Mouse (Mus musculus) kidney, embryonic 16.5 days (tissue): ENCODE results near the gene Adgrb3. TPM values are rescaled to one million over a fixed set of nuclear protein-coding genes. Genes with fewer than 3 reads are reported as not detected.
A peak's percentile ranks its signal among the peaks of the same experiment; 100 is the strongest.
"Not testable (repeated sequence)": the region's sequence is repeated elsewhere in the genome, so short reads cannot be mapped to it uniquely, and the experiment has no call there.

Experiments used
- ATAC-seq: fragments of 200-750 bp; cut with Nextera tagmentation; 2 replicates; pipeline ENCODE4 v1.8.0; 2017; ENCODE audit warnings: moderate TSS enrichment; ENCODE audit not compliant: low FRiP score, low TSS enrichment
- H3K27ac ChIP-seq: fragments of 300-500 bp; sonication (generic); 2 replicates; pipeline ENCODE4 v1.5.1; 2014; ENCODE audit warnings: low read length
- H3K27me3 ChIP-seq: fragments of 300-500 bp; sonication (generic); 2 replicates; pipeline ENCODE4 v1.6.1; 2014; ENCODE audit warnings: low read length, control low read depth, mixed read lengths; ENCODE audit not compliant: insufficient read depth
- H3K36me3 ChIP-seq: fragments of 300-500 bp; sonication (generic); 2 replicates; pipeline ENCODE4 v1.6.1; 2014; ENCODE audit warnings: low read length, control low read depth, mixed read lengths; ENCODE audit not compliant: insufficient read depth
- H3K4me1 ChIP-seq: fragments of 300-500 bp; sonication (generic); 2 replicates; pipeline ENCODE4 v1.6.1; 2014; ENCODE audit warnings: low read length, control low read depth, mixed read lengths; ENCODE audit not compliant: insufficient read depth
- H3K4me2 ChIP-seq: fragments of 300-500 bp; sonication (generic); replicated peaks from 2 replicates; pipeline ENCODE4 v1.6.1; 2014; ENCODE audit warnings: low read depth, low read length
- H3K4me3 ChIP-seq: fragments of 300-500 bp; sonication (generic); 2 replicates; pipeline ENCODE4 v1.5.1; 2014; ENCODE audit warnings: mild to moderate bottlenecking, low read length
- H3K9ac ChIP-seq: fragments of 300-500 bp; sonication (generic); replicated peaks from 2 replicates; pipeline ENCODE4 v1.6.1; 2014; ENCODE audit warnings: low read length
- H3K9me3 ChIP-seq: fragments of 300-500 bp; sonication (generic); 2 replicates; pipeline ENCODE4 v1.6.1; 2016; ENCODE audit warnings: low read length, control low read depth
- WGBS: fragments of 180-500 bp; shearing (Covaris S2); extraction: QIAGEN DNeasy Blood & Tissue Kit; methylation state at CpG from one replicate; pipeline ENCODE4 v1.1.7; 2014; 5-methylcytosine and 5-hydroxymethylcytosine counted together
- polyA plus RNA-seq: library from polyadenylated mRNA; unstranded; fragments of >200 nt; fragmentation: Nextera tagmentation; extraction: Ambion mirVana; gene quantifications from 2 replicates; pipeline ENCODE4 v1.2.1, GENCODE M21; 2015

Gene Adgrb3
- polyA plus RNA-seq, 1 experiment from 2014 or later: 0.45 TPM

DNA sequence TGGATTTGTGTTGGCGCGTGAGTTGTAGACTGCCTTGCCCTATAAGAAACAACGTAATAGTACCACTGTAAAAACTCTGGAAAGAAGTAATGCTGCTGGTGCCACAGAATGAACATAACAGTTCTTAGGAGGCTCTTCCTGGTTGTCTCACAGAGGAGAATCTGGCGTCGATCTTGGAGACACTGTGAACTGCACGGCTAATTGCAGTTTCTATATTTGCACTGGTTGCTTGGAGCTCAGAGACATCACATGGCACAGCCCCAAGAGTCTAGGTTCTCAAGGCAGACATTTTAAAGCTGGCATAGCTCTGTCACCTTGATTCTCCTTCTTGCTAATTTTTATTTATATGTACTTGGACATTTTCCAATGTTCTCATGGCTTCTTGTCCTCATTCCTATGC, 769.3 kb downstream of the Adgrb3 start:
- ATAC-seq: no peak
- Histone ChIP-seq H3K36me3 (no peaks in the 10 kb centered on the region), H3K27me3 (no peaks in the 10 kb centered on the region), H3K9me3 (no peaks in the 10 kb centered on the region), H3K4me1 (no peaks in the 10 kb centered on the region), H3K9ac (no peak overlapping the region), H3K4me2 (no peak overlapping the region), H3K27ac (no peak overlapping the region), H3K4me3 (no peak overlapping the region)
- 90% methylated on average over 6 of the region's 6 CpGs for WGBS

DNA sequence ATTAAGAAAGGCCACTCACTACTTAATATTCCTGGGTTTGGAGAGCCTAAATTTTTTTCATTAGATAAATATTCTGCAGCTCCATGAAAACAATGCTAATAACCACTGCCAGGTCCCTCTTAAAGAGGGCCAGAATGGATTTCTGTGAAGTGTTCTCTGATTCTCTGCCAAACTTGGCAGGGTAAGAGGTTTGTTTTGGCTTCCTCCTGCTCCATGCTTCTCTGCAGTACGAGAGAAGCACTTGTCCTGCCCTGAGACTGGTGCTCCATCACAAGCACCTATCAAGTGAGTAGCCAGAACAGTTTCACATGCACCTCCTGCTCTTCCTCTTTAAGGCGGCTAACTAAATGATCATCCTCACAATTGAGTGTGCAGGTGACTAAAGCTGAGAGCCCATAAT, 771.9 kb downstream of the Adgrb3 start:
- no peak overlapping the region for H3K4me2 ChIP-seq
- no peak overlapping the region for H3K4me3 ChIP-seq
- no peaks in the 10 kb centered on the region for H3K27me3 ChIP-seq
- no peak overlapping the region for H3K27ac ChIP-seq
- WGBS: 78% methylated on average over 2 of the region's 2 CpGs
- H3K4me1 ChIP-seq: no peaks in the 10 kb centered on the region
- no peaks in the 10 kb centered on the region for H3K36me3 ChIP-seq
- H3K9ac ChIP-seq: no peak overlapping the region
- H3K9me3 ChIP-seq: no peaks in the 10 kb centered on the region
- ATAC-seq: no peak

GRCm38 (mm10) chr1:25057212-25057611, 772.3 kb downstream of the Adgrb3 start:
- Histone ChIP-seq H3K4me3 (no peak overlapping the region), H3K9ac (no peak overlapping the region), H3K4me2 (no peak overlapping the region), H3K27me3 (no peaks in the 10 kb centered on the region), H3K4me1 (no peaks in the 10 kb centered on the region), H3K36me3 (no peaks in the 10 kb centered on the region), H3K9me3 (no peaks in the 10 kb centered on the region), H3K27ac (no peak overlapping the region)
- 86% methylated on average over 6 of the region's 6 CpGs for WGBS
- ATAC-seq: no peak

GRCm38 (mm10) chr1:25042091-25042490, 787.4 kb downstream of the Adgrb3 start:
- no peaks in the 10 kb centered on the region for H3K9me3 ChIP-seq

DNA sequence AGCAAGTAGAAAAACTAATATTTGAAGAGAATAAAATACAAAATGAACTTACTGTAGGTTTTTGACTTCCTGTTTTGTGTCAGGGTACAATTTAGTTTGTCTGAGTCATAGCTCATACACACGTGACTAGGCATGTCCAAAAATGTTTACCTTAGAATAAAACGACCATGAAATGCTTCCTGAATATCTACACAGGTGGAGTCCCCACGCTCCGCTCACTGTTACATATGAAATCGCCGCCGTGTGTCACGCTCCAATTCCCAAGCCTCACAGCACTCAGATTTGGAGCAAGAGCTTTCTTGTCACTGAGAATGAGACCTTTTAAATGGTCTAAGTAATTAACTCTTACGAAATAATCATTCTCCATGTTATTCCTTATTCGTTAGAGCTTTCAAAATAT, 795.3 kb downstream of the Adgrb3 start:
- Histone ChIP-seq H3K4me1 (no peaks in the 10 kb centered on the region), H3K27ac (no peak overlapping the region), H3K4me3 (no peak overlapping the region), H3K9me3 (no peaks in the 10 kb centered on the region), H3K4me2 (no peak overlapping the region), H3K36me3 (no peaks in the 10 kb centered on the region), H3K27me3 (no peaks in the 10 kb centered on the region), H3K9ac (no peak overlapping the region)
- 77% methylated on average over 10 of the region's 10 CpGs for WGBS
- ATAC-seq: no peak

More at GRCm38 (mm10) chr1:25042091-25042490, 787.4 kb downstream of the Adgrb3 start:
- Histone ChIP-seq H3K4me3 (no peak overlapping the region), H3K27me3 (no peaks in the 10 kb centered on the region), H3K4me1 (no peaks in the 10 kb centered on the region), H3K36me3 (no peaks in the 10 kb centered on the region), H3K9ac (no peak overlapping the region), H3K27ac (no peak overlapping the region), H3K4me2 (no peak overlapping the region)
- WGBS: 89% methylated on average over 4 of the region's 4 CpGs
- no peak for ATAC-seq

- Histone ChIP-seq H3K27ac (no peak overlapping the region), H3K4me2 (no peak overlapping the region), H3K36me3 (no peaks in the 10 kb centered on the region), H3K4me1 (no peaks in the 10 kb centered on the region), H3K9me3 (no peaks in the 10 kb centered on the region), H3K4me3 (no peak overlapping the region), H3K27me3 (no peaks in the 10 kb centered on the region), H3K9ac (no peak overlapping the region)
- 64% methylated on average over 8 of the region's 8 CpGs for WGBS
- no peak for ATAC-seq
Observed at GRCm38 (mm10) chr1:25033155-25034095, 796.1 kb downstream of the Adgrb3 start.

GRCm38 (mm10) chr1:25023156-25023555, 806.4 kb downstream of the Adgrb3 start:
- no peaks in the 10 kb centered on the region for H3K27me3 ChIP-seq
- WGBS: 63% methylated on average over 3 of the region's 3 CpGs
- H3K27ac ChIP-seq: no peak overlapping the region
- no peak overlapping the region for H3K4me2 ChIP-seq
- no peaks in the 10 kb centered on the region for H3K4me1 ChIP-seq
- no peak overlapping the region for H3K9ac ChIP-seq
- H3K9me3 ChIP-seq: no peaks in the 10 kb centered on the region
- H3K4me3 ChIP-seq: no peak overlapping the region
- no peaks in the 10 kb centered on the region for H3K36me3 ChIP-seq
- peak; percentile 84 for ATAC-seq

- not testable (repeated sequence) for H3K4me1 ChIP-seq, H3K4me3 ChIP-seq, H3K27ac ChIP-seq, H3K9me3 ChIP-seq, H3K9ac ChIP-seq, H3K27me3 ChIP-seq, H3K4me2 ChIP-seq, ATAC-seq, H3K36me3 ChIP-seq
- WGBS: 74% methylated on average over 5 of the region's 8 CpGs
Observed at GRCm38 (mm10) chr1:25017851-25018250, 811.7 kb downstream of the Adgrb3 start.
